Mouse (Mus musculus): Measurements from ENCODE around the gene Rab4a. TPM values are rescaled to one million over a fixed set of nuclear protein-coding genes. Genes with fewer than 3 reads are reported as not detected.

The Rab4a gene
- polyA plus RNA-seq, 1 experiment from 2014 or later: 87.0 TPM

DNA sequence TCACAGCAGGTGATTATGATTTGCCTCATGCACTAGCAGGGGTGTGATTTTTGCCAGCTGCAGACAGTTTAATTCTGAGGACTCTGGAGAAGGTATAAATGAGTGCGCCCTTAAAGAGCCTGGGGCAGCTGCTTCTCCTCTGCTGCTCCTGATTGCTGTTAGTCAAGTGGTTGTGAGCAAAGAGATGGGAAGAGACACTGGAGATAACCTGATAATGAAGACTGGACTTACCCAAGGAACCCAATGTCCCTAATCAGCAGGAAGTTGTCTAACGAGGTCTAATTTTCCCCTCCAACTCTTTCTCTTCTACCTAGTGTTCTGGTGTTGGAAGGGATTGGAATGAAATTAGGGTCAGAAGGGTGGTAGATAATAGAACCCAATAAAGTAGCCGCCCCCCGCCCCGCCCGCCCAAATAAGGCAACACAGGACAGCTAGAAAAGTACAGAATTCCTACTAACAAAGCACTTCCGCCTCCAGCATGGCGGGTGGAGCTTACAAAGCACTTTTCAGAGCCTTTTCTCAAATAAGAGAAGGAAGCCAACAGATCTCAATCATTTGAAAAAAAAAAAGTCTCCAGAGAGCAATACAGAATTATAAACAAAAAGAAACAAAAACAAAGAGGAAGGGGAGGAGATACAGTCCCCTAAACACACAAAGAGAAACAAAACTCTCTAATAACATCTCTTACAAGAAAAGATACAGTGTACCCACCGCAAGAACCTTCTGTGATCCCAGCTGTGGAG is 49.1 kb downstream of the Rab4a start:
- 89% methylated on average over 9 of the region's 9 CpGs for WGBS
- no peak overlapping the region for H3K27ac ChIP-seq (replicated peaks)
- H3K4me1 ChIP-seq: peaks cover 12% of the 10 kb centered on the region

DNA sequence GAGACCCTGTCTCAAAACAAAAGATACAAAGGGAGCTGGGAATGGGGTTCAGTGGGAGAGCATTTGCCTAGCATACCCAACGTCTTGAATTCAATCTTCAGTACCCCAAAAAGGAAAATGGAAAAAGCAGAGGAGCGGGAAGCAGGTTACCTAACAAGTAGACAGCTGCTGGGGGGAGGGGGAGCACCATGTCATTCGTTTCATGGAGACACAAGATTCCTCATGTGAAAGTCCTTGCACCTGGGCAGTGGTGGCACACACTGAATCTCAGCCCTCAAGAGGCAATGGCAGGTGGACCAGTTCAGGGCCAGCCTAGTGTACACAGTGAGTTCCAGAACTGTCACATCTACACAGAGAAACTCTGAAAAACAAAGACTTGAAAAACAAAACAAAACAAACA is 51.6 kb downstream of the Rab4a start:
- 74% methylated on average over 3 of the region's 3 CpGs for WGBS
- ATAC-seq (ENCODE audit: low FRiP score): no peak
- Histone ChIP-seq H3K27ac (replicated peaks) (no peak overlapping the region), H3K27me3 (replicated peaks) (peaks cover 10% of the 10 kb centered on the region; the same call in 1 of the 2 replicates), H3K36me3 (no peaks in the 10 kb centered on the region), H3K9me3 (replicated peaks) (no peaks in the 10 kb centered on the region), H3K4me1 (peaks cover 16% of the 10 kb centered on the region), H3K4me2 (peak overlapping the region; percentile 88; the same call in 1 of the 2 replicates), H3K4me3 (replicated peaks) (no peak overlapping the region), H3K9ac (replicated peaks) (no peak overlapping the region)

More for the DNA sequence above, 49.1 kb downstream of the Rab4a start:
- no peak overlapping the region for H3K4me2 ChIP-seq
- no peak for ATAC-seq (ENCODE audit: low FRiP score)
- H3K9ac ChIP-seq (replicated peaks): no peak overlapping the region
- H3K36me3 ChIP-seq: no peaks in the 10 kb centered on the region
- H3K9me3 ChIP-seq (replicated peaks): no peaks in the 10 kb centered on the region
- H3K27me3 ChIP-seq (replicated peaks): 0 out of 2 replicates have a peak, but pooled peaks cover 3% of the 10 kb centered on the region
- no peak overlapping the region for H3K4me3 ChIP-seq (replicated peaks)

DNA sequence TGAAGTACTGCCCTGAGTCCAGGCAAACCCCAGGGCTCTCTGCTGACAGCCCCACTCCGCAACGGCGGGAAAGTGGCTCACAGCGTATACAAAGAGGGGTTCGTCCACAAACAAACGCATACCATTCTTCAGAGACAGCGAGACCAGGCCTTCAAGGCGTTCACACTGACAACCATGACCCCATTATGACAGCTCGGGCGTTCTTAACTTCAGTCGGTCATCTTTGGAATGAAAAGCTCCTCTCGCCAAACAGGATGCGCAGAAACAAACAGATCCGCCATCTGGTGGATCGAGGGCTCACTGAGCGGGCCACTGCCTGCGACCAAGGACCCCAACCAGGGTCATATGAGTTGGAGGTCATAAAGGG is 52.8 kb downstream of the Rab4a start:
- H3K36me3 ChIP-seq: no peaks in the 10 kb centered on the region
- H3K4me2 ChIP-seq: peak overlapping the region; percentile 88
- H3K4me1 ChIP-seq: peaks cover 16% of the 10 kb centered on the region
- H3K27me3 ChIP-seq (replicated peaks): peaks cover 21% of the 10 kb centered on the region
- ATAC-seq (ENCODE audit: low FRiP score): no peak
- WGBS: 0% methylated on average over 17 of the region's 17 CpGs
- H3K9me3 ChIP-seq (replicated peaks): no peaks in the 10 kb centered on the region
- peak overlapping the region; percentile 84; the same call in 1 of the 2 replicates for H3K27ac ChIP-seq (replicated peaks)
- peak overlapping the region; percentile 75 for H3K9ac ChIP-seq (replicated peaks)
- H3K4me3 ChIP-seq (replicated peaks): peak overlapping the region; percentile 89

- peaks cover 24% of the 10 kb centered on the region for H3K27me3 ChIP-seq (replicated peaks)
- H3K27ac ChIP-seq (replicated peaks): peak overlapping the region; percentile 84
- H3K9me3 ChIP-seq (replicated peaks): no peaks in the 10 kb centered on the region
- ATAC-seq (ENCODE audit: low FRiP score): peak; percentile 97
- H3K36me3 ChIP-seq: no peaks in the 10 kb centered on the region
- H3K9ac ChIP-seq (replicated peaks): peak overlapping the region; percentile 75
- peak overlapping the region; percentile 88 for H3K4me2 ChIP-seq
- H3K4me1 ChIP-seq: peaks cover 20% of the 10 kb centered on the region
- under 1% methylated on average over 78 of the region's 79 CpGs for WGBS
- peak overlapping the region; percentile 89 for H3K4me3 ChIP-seq (replicated peaks)
Measured at GRCm38 (mm10) chr8:123858941-123859647, 53.3 kb downstream of the Rab4a start.

GRCm38 (mm10) chr8:123859648-123860259 is 54.0 kb downstream of the Rab4a start, which contains the start of gene Ccsap:
Ccsap (minus strand) TSS chr8:123860209.
- 1% methylated on average over 48 of the region's 48 CpGs for WGBS

DNA sequence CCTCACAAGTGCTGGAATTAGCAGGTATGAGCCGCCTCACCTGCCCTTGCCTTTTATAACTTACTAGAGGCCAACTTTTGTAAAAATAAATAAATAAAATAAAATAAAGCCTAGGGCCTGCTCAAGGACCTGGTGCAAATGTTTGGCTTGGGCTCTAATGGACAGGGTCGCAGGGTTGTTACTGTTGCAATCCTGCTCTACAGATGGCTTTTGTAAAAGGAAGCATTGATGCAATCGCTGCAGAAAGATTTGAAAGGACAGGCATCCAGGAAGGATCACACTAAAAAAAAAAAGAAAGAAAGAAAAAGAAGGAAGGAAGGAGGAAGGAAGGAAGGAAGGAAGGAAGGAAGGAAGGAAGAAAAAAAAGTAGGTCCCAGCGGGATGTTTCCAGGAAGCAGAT is 54.6 kb downstream of the Rab4a start:
- Histone ChIP-seq H3K27me3 (replicated peaks) (peaks cover 26% of the 10 kb centered on the region), H3K9me3 (replicated peaks) (no peaks in the 10 kb centered on the region), H3K4me1 (peaks cover 23% of the 10 kb centered on the region), H3K27ac (replicated peaks) (no peak overlapping the region), H3K4me2 (peak overlapping the region; percentile 88), H3K36me3 (no peaks in the 10 kb centered on the region), H3K9ac (replicated peaks) (no peak overlapping the region), H3K4me3 (replicated peaks) (peak overlapping the region; percentile 89)
- ATAC-seq (ENCODE audit: low FRiP score): no peak
- WGBS: 72% methylated on average over 4 of the region's 4 CpGs

More at GRCm38 (mm10) chr8:123859648-123860259, 54.0 kb downstream of the Rab4a start, which contains the start of gene Ccsap:
- H3K9ac ChIP-seq (replicated peaks): peak within 1 kb of the TSS; percentile 75
- peak within 1 kb of the TSS; percentile 89 for H3K4me3 ChIP-seq (replicated peaks)
- H3K36me3 ChIP-seq: no peaks in the 10 kb centered on the region
- peaks cover 26% of the 10 kb centered on the region for H3K27me3 ChIP-seq (replicated peaks)
- H3K4me1 ChIP-seq: peaks cover 23% of the 10 kb centered on the region
- peak; percentile 72 for ATAC-seq (ENCODE audit: low FRiP score)
- peak within 1 kb of the TSS; percentile 84 for H3K27ac ChIP-seq (replicated peaks)
- peak within 1 kb of the TSS; percentile 88 for H3K4me2 ChIP-seq
- H3K9me3 ChIP-seq (replicated peaks): no peaks in the 10 kb centered on the region

DNA sequence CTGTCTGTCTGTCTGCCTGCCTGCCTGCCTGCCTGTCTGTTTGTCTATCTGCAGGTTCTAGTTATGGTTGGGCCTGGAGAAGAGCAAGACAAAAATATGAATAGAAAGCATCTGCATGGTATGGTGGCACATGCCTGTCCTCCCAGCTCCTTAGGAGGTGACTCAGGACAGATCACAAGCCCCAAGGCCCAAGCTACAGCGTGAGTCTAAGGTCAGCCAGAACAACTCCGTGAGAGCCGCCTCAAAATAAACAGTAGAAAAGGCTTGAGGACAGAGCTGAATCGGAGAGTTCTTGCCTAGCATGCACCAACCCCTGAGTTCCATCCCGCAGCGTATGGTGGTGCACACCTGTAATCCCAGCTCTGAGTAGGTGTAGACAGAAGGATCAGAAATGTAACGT is 60.0 kb downstream of the Rab4a start:
- H3K9me3 ChIP-seq (replicated peaks): no peaks in the 10 kb centered on the region
- WGBS: 85% methylated on average over 7 of the region's 7 CpGs
- peaks cover 7% of the 10 kb centered on the region; the same call in 1 of the 2 replicates for H3K4me1 ChIP-seq
- no peaks in the 10 kb centered on the region for H3K36me3 ChIP-seq
- H3K4me2 ChIP-seq: no peak overlapping the region
- H3K9ac ChIP-seq (replicated peaks): no peak overlapping the region
- H3K4me3 ChIP-seq (replicated peaks): no peak overlapping the region
- no peak for ATAC-seq (ENCODE audit: low FRiP score)
- H3K27ac ChIP-seq (replicated peaks): no peak overlapping the region
- peaks cover 21% of the 10 kb centered on the region for H3K27me3 ChIP-seq (replicated peaks)

DNA sequence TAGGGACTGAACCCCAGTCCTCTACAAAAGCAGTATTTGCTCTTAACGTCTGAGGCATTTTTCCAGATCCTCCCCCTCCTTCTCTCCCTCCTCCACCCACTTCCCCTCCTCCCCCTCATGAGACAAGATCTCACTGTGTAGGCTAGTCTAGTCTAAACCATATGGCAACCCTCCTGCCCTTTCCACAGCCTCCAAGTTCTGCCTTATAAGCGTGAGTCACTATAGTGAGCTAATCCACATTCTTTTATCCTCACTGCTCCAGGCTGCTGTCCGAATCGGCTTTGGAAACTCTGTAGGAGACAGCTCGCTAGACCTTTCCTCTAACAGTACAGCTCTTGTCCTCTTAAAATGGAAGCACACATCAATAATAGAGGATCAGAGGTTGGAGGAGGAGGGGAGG is 61.2 kb downstream of the Rab4a start:
- 44% methylated on average over 5 of the region's 5 CpGs for WGBS
- Histone ChIP-seq H3K4me3 (replicated peaks) (no peak overlapping the region), H3K9me3 (replicated peaks) (no peaks in the 10 kb centered on the region), H3K9ac (replicated peaks) (no peak overlapping the region), H3K4me1 (peaks cover 7% of the 10 kb centered on the region; the same call in 1 of the 2 replicates), H3K36me3 (no peaks in the 10 kb centered on the region), H3K27me3 (replicated peaks) (peaks cover 16% of the 10 kb centered on the region), H3K27ac (replicated peaks) (no peak overlapping the region), H3K4me2 (no peak overlapping the region)
- no peak for ATAC-seq (ENCODE audit: low FRiP score)

DNA sequence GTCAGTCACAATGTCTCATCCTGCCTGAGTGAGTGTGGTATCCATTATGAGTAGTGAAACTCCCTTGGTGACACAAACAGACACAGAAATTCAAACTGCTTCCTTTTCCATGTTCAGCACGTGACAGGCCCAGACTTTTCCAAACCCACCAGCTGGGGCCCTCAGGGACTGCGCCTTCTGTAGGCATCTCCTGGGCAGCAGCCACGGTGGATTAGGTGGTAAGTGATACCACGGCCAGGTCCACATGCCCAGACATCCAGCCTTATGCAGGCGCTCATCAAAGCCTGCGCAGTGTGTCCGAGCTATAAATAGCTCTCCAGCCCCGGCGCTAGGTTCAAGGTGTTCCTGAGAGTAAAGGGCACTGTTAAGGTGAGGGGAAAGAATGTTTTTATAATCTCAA is 66.3 kb downstream of the Rab4a start:
- no peak for ATAC-seq (ENCODE audit: low FRiP score)
- no peaks in the 10 kb centered on the region for H3K9me3 ChIP-seq (replicated peaks)
- H3K27ac ChIP-seq (replicated peaks): no peak overlapping the region
- no peak overlapping the region for H3K9ac ChIP-seq (replicated peaks)
- no peaks in the 10 kb centered on the region for H3K36me3 ChIP-seq
- no peaks in the 10 kb centered on the region for H3K4me1 ChIP-seq
- WGBS: 81% methylated on average over 9 of the region's 9 CpGs
- H3K27me3 ChIP-seq (replicated peaks): no peaks in the 10 kb centered on the region
- no peak overlapping the region for H3K4me2 ChIP-seq
- no peak overlapping the region for H3K4me3 ChIP-seq (replicated peaks)

- Histone ChIP-seq H3K36me3 (no peaks in the 10 kb centered on the region), H3K4me3 (replicated peaks) (no peak overlapping the region), H3K9me3 (replicated peaks) (no peaks in the 10 kb centered on the region), H3K27ac (replicated peaks) (no peak overlapping the region), H3K27me3 (replicated peaks) (no peaks in the 10 kb centered on the region), H3K4me1 (no peaks in the 10 kb centered on the region), H3K9ac (replicated peaks) (no peak overlapping the region), H3K4me2 (no peak overlapping the region)
- ATAC-seq (ENCODE audit: low FRiP score): no peak
- 80% methylated on average over 6 of the region's 6 CpGs for WGBS
Measured at GRCm38 (mm10) chr8:123873364-123873763, 67.6 kb downstream of the Rab4a start.

- H3K27me3 ChIP-seq (replicated peaks): no peaks in the 10 kb centered on the region
- H3K4me2 ChIP-seq: no peak overlapping the region
- WGBS: 80% methylated on average over 11 of the region's 11 CpGs
- H3K4me1 ChIP-seq: no peaks in the 10 kb centered on the region
- H3K9me3 ChIP-seq (replicated peaks): no peaks in the 10 kb centered on the region
- H3K9ac ChIP-seq (replicated peaks): no peak overlapping the region
- no peak overlapping the region for H3K4me3 ChIP-seq (replicated peaks)
- no peak for ATAC-seq (ENCODE audit: low FRiP score)
- H3K36me3 ChIP-seq: no peaks in the 10 kb centered on the region
- H3K27ac ChIP-seq (replicated peaks): no peak overlapping the region
Measured at GRCm38 (mm10) chr8:123874324-123874723, 68.5 kb downstream of the Rab4a start.
